Mouse (Mus musculus): ENCODE results near the gene Pkd1. TPM values are rescaled to one million over a fixed set of nuclear protein-coding genes. Genes with fewer than 3 reads are reported as not detected.

The Pkd1 gene
- polyA plus RNA-seq, 1 experiment: 0.14 TPM

DNA sequence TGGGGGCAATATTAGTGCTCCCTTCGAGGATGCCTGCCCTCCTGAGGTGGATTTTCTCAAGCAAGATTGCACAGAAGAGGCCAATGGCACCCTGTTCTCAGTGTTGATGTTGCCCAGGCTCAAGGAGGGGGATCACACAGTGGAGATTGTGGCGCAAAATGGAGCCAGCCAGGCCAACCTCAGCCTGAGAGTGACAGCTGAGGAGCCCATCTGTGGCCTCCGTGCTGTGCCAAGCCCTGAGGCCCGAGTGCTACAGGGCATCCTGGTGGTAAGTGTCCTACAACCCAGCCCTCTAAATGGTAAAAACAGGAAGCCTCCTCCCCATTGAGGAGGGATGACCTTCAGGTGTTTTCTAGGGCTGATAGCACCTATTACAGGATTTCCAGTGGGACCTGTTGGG lies 20.2 kb downstream of the Pkd1 start:
- Histone ChIP-seq H3K36me3 (ENCODE audit: control insufficient read depth) (peaks cover 65% of the 10 kb centered on the region), H3K27me3 (ENCODE audit: control insufficient read depth) (no peaks in the 10 kb centered on the region), H3K9me3 (ENCODE audit: control insufficient read depth, low read length) (no peaks in the 10 kb centered on the region), H3K4me1 (ENCODE audit: control insufficient read depth) (peaks cover 21% of the 10 kb centered on the region), H3K4me3 (replicated peaks) (no peak overlapping the region)
- no peak for TF ChIP-seq GATA1 (IDR thresholded peaks at IDR 0.05; ENCODE audit: low read length)
- TF ChIP-seq TAL1 (IDR thresholded peaks at IDR 0.05; ENCODE audit: low read length): no peak

GRCm38 (mm10) chr17:24572651-24573245 lies 23.1 kb downstream of the Pkd1 start:
- Histone ChIP-seq H3K9me3 (ENCODE audit: control insufficient read depth, low read length) (no peaks in the 10 kb centered on the region), H3K36me3 (ENCODE audit: control insufficient read depth) (peaks cover 52% of the 10 kb centered on the region), H3K27me3 (ENCODE audit: control insufficient read depth) (no peaks in the 10 kb centered on the region), H3K4me3 (replicated peaks) (no peak overlapping the region), H3K4me1 (ENCODE audit: control insufficient read depth) (peaks cover 3% of the 10 kb centered on the region; the same call in 1 of the 2 replicates)
- TF ChIP-seq GATA1 (IDR thresholded peaks at IDR 0.05; ENCODE audit: low read length): no peak
- TF ChIP-seq TAL1 (IDR thresholded peaks at IDR 0.05; ENCODE audit: low read length): no peak

GRCm38 (mm10) chr17:24573811-24574210 lies 24.2 kb downstream of the Pkd1 start:
- peaks cover 48% of the 10 kb centered on the region for H3K36me3 ChIP-seq (ENCODE audit: control insufficient read depth)
- H3K9me3 ChIP-seq (ENCODE audit: control insufficient read depth, low read length): no peaks in the 10 kb centered on the region
- TF ChIP-seq TAL1 (IDR thresholded peaks at IDR 0.05; ENCODE audit: low read length): no peak
- no peak for TF ChIP-seq GATA1 (IDR thresholded peaks at IDR 0.05; ENCODE audit: low read length)
- peaks cover 3% of the 10 kb centered on the region; the same call in 1 of the 2 replicates for H3K4me1 ChIP-seq (ENCODE audit: control insufficient read depth)
- H3K27me3 ChIP-seq (ENCODE audit: control insufficient read depth): no peaks in the 10 kb centered on the region
- H3K4me3 ChIP-seq (replicated peaks): no peak overlapping the region

DNA sequence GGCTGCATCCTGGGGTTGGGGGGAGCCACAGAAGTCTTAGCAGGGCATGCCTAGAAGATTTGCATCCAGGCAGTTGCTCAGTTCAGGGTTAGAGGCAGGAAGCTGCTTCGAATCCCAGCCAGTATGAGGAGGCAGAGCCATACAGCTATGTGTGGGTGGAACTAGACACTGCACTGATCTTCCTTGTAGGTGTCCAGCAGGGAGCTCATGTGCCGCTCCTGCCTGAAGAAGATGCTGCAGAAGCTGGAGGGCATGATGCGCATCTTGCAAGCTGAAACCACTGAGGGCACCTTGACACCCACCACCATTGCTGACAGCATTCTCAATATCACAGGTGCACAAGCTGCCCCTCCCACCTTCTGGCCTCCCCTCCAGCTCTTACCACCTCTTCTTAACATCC lies 29.9 kb downstream of the Pkd1 start:
- TF ChIP-seq GATA1 (IDR thresholded peaks at IDR 0.05; ENCODE audit: low read length) (no peak), TAL1 (IDR thresholded peaks at IDR 0.05; ENCODE audit: low read length) (no peak)
- Histone ChIP-seq H3K4me1 (ENCODE audit: control insufficient read depth) (no peaks in the 10 kb centered on the region), H3K9me3 (ENCODE audit: control insufficient read depth, low read length) (no peaks in the 10 kb centered on the region), H3K27me3 (ENCODE audit: control insufficient read depth) (no peaks in the 10 kb centered on the region), H3K4me3 (replicated peaks) (no peak overlapping the region), H3K36me3 (ENCODE audit: control insufficient read depth) (peaks cover 31% of the 10 kb centered on the region)

GRCm38 (mm10) chr17:24580287-24580686 lies 30.7 kb downstream of the Pkd1 start:
- H3K27me3 ChIP-seq (ENCODE audit: control insufficient read depth): no peaks in the 10 kb centered on the region
- H3K36me3 ChIP-seq (ENCODE audit: control insufficient read depth): peaks cover 28% of the 10 kb centered on the region
- no peaks in the 10 kb centered on the region for H3K4me1 ChIP-seq (ENCODE audit: control insufficient read depth)
- TF ChIP-seq TAL1 (IDR thresholded peaks at IDR 0.05; ENCODE audit: low read length) (no peak), GATA1 (IDR thresholded peaks at IDR 0.05; ENCODE audit: low read length) (no peak)
- H3K4me3 ChIP-seq (replicated peaks): no peak overlapping the region
- no peaks in the 10 kb centered on the region for H3K9me3 ChIP-seq (ENCODE audit: control insufficient read depth, low read length)

DNA sequence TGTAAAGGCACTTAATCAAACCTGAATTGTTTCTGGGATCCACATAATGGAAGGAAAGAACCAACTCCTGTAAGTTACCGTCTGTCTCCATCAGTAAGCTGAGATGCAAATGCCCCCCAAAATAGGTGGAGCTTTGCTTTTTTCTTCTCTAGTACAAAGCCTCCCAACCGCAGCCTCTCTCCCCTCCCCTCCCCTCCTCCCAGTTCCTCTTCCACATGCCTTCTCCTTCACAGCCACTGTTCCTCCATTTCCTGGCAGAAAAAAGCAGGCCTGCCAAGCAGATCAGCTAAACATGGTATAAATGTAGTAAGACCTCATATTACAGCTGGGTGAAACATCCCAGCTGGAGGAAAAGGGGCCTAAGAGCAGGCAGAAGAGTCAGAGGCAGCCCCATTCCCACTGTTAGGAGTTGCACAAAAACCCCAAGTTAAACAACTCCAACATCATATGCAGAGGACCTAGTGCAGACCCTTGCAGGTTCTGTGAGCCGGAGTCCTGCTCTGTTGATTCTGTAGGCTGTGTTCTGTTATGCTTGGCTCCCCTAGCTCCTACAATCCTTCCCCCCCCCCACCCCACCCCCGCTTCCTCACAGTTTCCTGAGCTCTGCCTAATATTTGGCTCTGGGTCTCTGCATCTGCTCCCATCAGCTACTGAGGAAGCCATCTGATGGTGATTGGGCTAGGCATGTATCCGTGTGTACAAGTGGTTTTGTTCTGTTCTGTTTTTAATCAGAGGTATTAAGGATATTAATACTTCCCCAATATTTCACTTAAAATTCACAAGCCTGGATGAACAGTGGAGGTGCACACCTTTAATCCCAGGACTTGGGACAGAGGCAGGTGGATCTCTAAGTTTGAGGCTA lies 34.2 kb downstream of the Pkd1 start:
- H3K4me3 ChIP-seq (replicated peaks): no peak overlapping the region
- H3K36me3 ChIP-seq (ENCODE audit: control insufficient read depth): peaks cover 40% of the 10 kb centered on the region
- no peaks in the 10 kb centered on the region for H3K27me3 ChIP-seq (ENCODE audit: control insufficient read depth)
- TF ChIP-seq GATA1 (IDR thresholded peaks at IDR 0.05; ENCODE audit: low read length) (no peak), TAL1 (IDR thresholded peaks at IDR 0.05; ENCODE audit: low read length) (no peak)
- no peaks in the 10 kb centered on the region for H3K4me1 ChIP-seq (ENCODE audit: control insufficient read depth)
- no peaks in the 10 kb centered on the region for H3K9me3 ChIP-seq (ENCODE audit: control insufficient read depth, low read length)

DNA sequence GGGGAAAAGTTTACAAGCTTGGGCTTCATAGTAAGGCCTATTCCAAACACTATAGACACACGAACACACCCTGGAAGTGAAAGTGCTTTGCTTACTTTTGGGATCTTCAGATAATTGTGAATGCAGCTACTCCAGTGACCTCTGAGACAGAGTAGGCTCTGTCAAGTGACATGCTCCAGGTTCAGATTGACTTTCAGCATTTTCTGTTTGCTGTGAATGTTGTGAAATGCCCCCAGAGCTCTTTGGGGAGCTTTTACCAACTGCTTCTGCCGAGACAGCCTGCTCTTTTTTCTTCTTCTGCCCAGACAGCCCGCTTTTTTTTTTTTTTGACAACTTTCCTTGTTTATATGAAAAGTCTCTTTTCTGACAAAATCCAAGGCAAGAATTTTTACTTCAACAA lies 34.9 kb downstream of the Pkd1 start:
- Histone ChIP-seq H3K36me3 (ENCODE audit: control insufficient read depth) (peaks cover 42% of the 10 kb centered on the region), H3K9me3 (ENCODE audit: control insufficient read depth, low read length) (no peaks in the 10 kb centered on the region), H3K4me3 (replicated peaks) (no peak overlapping the region), H3K4me1 (ENCODE audit: control insufficient read depth) (no peaks in the 10 kb centered on the region), H3K27me3 (ENCODE audit: control insufficient read depth) (no peaks in the 10 kb centered on the region)
- TF ChIP-seq GATA1 (IDR thresholded peaks at IDR 0.05; ENCODE audit: low read length): no peak
- TF ChIP-seq TAL1 (IDR thresholded peaks at IDR 0.05; ENCODE audit: low read length): no peak

DNA sequence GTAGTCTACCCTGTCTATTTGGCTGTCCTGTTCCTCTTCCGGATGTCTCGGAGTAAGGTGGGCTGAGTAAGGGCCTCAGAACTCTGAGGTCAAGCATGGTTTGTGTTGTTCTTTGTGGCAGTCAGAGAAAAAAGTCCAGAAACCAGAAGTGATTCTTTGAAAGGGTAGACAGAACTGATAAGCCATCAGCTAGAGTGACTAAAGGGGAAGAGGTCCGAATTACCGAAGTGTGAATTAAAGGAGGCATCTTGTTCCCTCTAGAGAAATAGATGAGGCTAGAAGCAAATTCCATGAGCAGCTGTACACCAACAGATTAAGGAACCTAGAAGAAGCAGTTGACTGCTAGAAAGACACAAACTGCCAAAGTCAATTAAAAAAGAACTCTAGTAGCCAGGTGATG lies 36.9 kb downstream of the Pkd1 start:
- no peaks in the 10 kb centered on the region for H3K9me3 ChIP-seq (ENCODE audit: control insufficient read depth, low read length)
- no peaks in the 10 kb centered on the region for H3K27me3 ChIP-seq (ENCODE audit: control insufficient read depth)
- TF ChIP-seq GATA1 (IDR thresholded peaks at IDR 0.05; ENCODE audit: low read length) (no peak), TAL1 (IDR thresholded peaks at IDR 0.05; ENCODE audit: low read length) (no peak)
- no peaks in the 10 kb centered on the region for H3K4me1 ChIP-seq (ENCODE audit: control insufficient read depth)
- H3K4me3 ChIP-seq (replicated peaks): no peak overlapping the region
- H3K36me3 ChIP-seq (ENCODE audit: control insufficient read depth): peaks cover 34% of the 10 kb centered on the region

DNA sequence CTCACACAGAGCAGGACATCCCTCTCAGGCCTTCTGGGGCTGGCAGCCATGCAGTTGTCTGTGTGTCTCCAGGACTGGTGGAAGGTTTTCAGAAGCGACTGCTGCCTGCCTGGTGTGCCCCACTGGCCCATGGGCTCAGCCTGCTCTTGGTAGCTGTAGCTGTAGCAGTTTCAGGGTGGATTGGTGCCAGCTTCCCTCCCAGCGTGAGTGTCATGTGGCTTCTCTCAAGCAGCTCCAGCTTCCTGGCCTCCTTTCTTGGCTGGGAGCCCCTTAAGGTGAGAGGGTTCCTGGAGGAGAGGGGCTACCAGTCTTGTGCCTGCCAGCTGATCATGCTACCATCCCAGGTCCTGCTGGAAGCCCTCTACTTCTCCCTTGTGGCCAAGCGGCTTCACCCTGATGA lies 41.3 kb downstream of the Pkd1 start:
- Histone ChIP-seq H3K4me1 (ENCODE audit: control insufficient read depth) (no peaks in the 10 kb centered on the region), H3K36me3 (ENCODE audit: control insufficient read depth) (peaks cover 63% of the 10 kb centered on the region), H3K27me3 (ENCODE audit: control insufficient read depth) (no peaks in the 10 kb centered on the region), H3K4me3 (replicated peaks) (no peak overlapping the region), H3K9me3 (ENCODE audit: control insufficient read depth, low read length) (no peaks in the 10 kb centered on the region)
- TF ChIP-seq GATA1 (IDR thresholded peaks at IDR 0.05; ENCODE audit: low read length): no peak
- TF ChIP-seq TAL1 (IDR thresholded peaks at IDR 0.05; ENCODE audit: low read length): no peak
